Mouse (Mus musculus) kidney, adult 8-10 months (tissue): ENCODE data around the gene Gm11273.
"Not testable (repeated sequence)": the region's sequence is repeated elsewhere in the genome, so short reads cannot be mapped to it uniquely, and the experiment has no call there.

Source experiments
- DNase-seq, 2 experiments: peaks; one replicate each; pipeline ENCODE4 v3.0.0; 2022

Gene Gm11273

GRCm38 (mm10) chr13:21501182-21501581 is at the start of gene Gm11273:
Gm11273 (minus strand) TSS chr13:21501418.
- DNase-seq, result not testable (repeated sequence)

DNA sequence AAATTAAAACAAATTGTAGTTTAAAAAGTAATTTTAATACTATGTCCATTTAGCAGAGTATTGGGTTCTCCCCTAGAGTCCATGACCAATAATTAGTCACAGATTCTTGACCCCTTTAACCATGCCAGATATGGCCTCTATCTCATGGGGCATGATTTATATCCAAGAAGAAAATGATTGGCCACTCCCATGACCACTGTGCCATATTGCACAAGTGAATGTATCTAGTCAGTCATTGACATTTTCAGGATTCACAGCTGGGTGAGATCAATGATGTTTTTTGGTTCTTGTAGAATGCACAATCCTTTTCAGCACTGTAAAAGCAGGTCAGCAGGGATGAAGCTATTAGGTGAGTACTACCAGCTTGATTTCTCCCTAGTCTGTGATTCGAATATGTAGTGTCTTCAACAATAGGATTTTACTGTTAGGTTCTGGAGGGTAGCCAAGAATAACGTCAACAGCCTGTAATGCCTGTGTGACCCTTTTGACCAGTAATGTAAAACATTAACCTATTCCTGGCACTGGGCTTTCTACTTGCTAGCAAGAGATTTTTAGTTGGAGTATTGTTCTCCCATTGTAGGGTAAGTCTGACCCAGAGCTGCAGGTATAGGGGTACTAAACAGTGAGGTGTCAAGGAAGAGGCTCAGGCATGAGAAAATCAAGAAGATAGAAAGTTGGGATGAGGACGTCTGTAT is 49.3 kb upstream of the Gm11273 start:
- peak; percentile 2 to 35 for DNase-seq

- DNase-seq, result no peak
These were observed 48.3 kb upstream of the Gm11273 start for GRCm38 (mm10) chr13:21549487-21549886.

- DNase-seq, result no peak
These were observed 41.5 kb upstream of the Gm11273 start, which contains the start of gene Olfr1366 for GRCm38 (mm10) chr13:21542708-21543107. Olfr1366 (minus strand) TSS chr13:21542808.

GRCm38 (mm10) chr13:21530781-21531201 is 29.6 kb upstream of the Gm11273 start, which contains the start of gene Zkscan8:
Zkscan8 (minus strand) TSS chr13:21531120.
- DNase-seq, result peak; percentile 86 to 91

- no peak for DNase-seq
These were observed 28.9 kb upstream of the Gm11273 start for GRCm38 (mm10) chr13:21530136-21530535.

DNA sequence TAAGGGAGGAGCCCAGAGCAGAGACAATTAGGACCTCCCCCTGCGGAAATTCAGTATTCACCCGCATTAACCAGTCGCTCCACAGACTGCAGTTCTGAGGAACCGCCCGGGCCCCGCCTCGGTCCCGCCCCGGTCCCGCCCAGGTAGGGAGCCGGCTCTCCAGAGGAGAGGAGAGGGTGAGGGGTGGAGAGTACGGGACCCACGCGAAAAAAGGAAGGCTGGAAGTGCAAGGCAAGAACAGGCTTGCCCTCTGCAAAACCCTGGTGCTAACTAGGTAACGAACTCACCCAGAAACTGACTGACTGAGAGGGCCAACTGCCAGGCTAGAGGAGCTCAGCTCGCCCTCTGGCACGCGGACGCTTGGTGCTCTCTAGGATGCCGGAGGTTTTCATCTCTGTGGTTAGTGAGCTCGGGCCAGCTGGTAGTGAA is 5.0 kb upstream of the Gm11273 start:
- peak; percentile 81 to 83 for DNase-seq

- DNase-seq, result no peak
These were observed 1.1 kb upstream of the Gm11273 start for GRCm38 (mm10) chr13:21502296-21502695.

DNA sequence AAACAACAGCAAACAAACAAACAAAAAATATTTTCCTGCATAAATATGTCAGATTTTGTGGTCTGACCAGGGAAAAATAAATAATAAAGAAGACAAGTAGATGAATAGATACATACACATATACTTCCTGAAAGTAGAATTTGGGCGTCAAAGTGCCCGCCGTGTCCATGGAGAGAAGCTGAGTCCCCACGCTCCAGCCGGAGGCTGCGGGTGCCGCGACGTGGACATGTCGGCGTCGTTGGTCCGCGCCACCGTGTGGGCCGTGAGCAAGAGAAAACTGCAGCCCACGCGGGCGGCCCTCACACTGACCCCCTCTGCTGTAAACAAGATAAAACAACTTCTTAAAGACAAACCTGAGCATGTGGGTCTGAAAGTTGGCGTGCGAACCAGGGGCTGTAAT is 6.1 kb downstream of the Gm11273 start, which contains the start of gene AK157302:
Gene AK157302, plus strand, starts transcription at position 144 of the 400 bp plus-strand sequence.
- DNase-seq, result peak in 1 of 2 experiments; percentile 4

DNA sequence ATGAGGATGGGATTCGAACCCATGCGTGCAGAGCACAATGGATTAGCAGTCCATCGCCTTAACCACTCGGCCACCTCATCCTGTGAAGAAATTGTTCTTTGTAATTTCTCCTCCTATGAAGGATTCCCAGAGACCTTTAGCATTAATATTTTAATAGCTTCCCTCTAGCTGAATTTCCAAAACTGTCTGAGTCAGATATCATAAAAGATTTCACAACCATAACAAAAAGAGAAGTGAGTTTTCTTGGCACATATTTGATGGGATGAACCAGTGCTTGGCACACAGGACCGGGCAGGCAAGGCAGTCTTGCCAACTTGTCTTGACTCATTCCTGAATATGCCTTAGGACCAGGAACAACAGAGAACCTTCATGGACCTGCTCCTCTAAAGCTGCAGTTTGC is 8.4 kb downstream of the Gm11273 start:
- DNase-seq, result no peak

- no peak for DNase-seq
These were observed 14.3 kb downstream of the Gm11273 start for GRCm38 (mm10) chr13:21486881-21487280.

GRCm38 (mm10) chr13:21478759-21479670 is 22.2 kb downstream of the Gm11273 start, which contains the start of the genes Zkscan4 and Gm10065:
Zkscan4 (plus strand) TSS chr13:21478907.
Gm10065 (minus strand) TSS chr13:21479441.
- DNase-seq, result peak; percentile 58 to 61

- DNase-seq, result no peak
These were observed 28.8 kb downstream of the Gm11273 start for GRCm38 (mm10) chr13:21472427-21472826.

- no peak for DNase-seq
These were observed 32.1 kb downstream of the Gm11273 start for GRCm38 (mm10) chr13:21469097-21469496.

GRCm38 (mm10) chr13:21468061-21469019 is 32.9 kb downstream of the Gm11273 start, which contains the start of gene Nkapl:
Nkapl (minus strand) TSS chr13:21468509.
- peak; percentile 65 to 79 for DNase-seq

- no peak for DNase-seq
These were observed 33.9 kb downstream of the Gm11273 start for GRCm38 (mm10) chr13:21467336-21467735.

DNA sequence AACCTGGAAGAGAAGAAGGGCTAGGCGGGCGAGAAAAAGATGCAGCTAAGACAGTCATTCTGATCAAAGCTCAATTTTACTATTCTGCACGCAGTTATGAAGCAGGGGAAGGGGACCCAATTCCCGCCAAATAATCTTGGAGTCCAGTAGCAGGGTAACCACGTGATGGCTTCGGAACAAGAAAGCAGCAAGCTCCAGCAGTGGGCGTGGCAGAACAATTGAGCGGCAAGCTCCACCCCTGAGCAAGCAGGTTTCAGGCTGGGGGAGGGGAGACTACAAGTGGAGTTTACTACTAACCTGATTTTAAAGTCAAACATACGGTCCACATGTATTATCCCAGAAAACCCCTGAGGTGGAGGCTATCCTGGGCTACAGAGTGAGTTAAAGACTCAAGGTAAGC is 38.7 kb downstream of the Gm11273 start:
- not testable (repeated sequence) for DNase-seq

- no peak for DNase-seq
These were observed 44.9 kb downstream of the Gm11273 start for GRCm38 (mm10) chr13:21456347-21456746.

GRCm38 (mm10) chr13:21454133-21454532 is 47.1 kb downstream of the Gm11273 start:
- DNase-seq, result no peak

GRCm38 (mm10) chr13:21453449-21453848 is 47.8 kb downstream of the Gm11273 start, which contains the start of gene Zscan26:
Zscan26 (minus strand) TSS chr13:21453730.
- peak; percentile 82 to 89 for DNase-seq

GRCm38 (mm10) chr13:21453042-21453441 is 48.2 kb downstream of the Gm11273 start:
- DNase-seq, result no peak
